Mouse (Mus musculus) forebrain, embryonic 13.5 days (tissue): ENCODE results near the gene Commd7. TPM values are rescaled to one million over a fixed set of nuclear protein-coding genes. Genes with fewer than 3 reads are reported as not detected.
A peak's percentile ranks its signal among the peaks of the same experiment; 100 is the strongest.
"Not testable (repeated sequence)": the region's sequence is repeated elsewhere in the genome, so short reads cannot be mapped to it uniquely, and the experiment has no call there.

ENCODE experiments used
- ATAC-seq: fragments of 200-750 bp; cut with Nextera tagmentation; 2 replicates; pipeline ENCODE4 v1.8.0; 2017
- H3K27ac ChIP-seq: fragments of 300-500 bp; sonication (generic); 2 replicates; pipeline ENCODE4 v1.5.1; 2015; ENCODE audit warnings: inconsistent platforms, mild to moderate bottlenecking, moderate library complexity
- H3K27me3 ChIP-seq: fragments of 300-500 bp; sonication (generic); 2 replicates; pipeline ENCODE4 v1.6.1; 2015; ENCODE audit warnings: mild to moderate bottlenecking, inconsistent platforms
- H3K36me3 ChIP-seq: fragments of 300-500 bp; sonication (generic); 2 replicates; pipeline ENCODE4 v1.6.1; 2015; ENCODE audit warnings: mild to moderate bottlenecking, inconsistent platforms; ENCODE audit not compliant: poor library complexity, severe bottlenecking
- H3K4me1 ChIP-seq: fragments of 300-500 bp; sonication (generic); 2 replicates; pipeline ENCODE4 v1.6.1; 2015; ENCODE audit warnings: inconsistent platforms
- H3K4me2 ChIP-seq: fragments of 300-500 bp; sonication (generic); 2 replicates; pipeline ENCODE4 v1.6.1; 2015; ENCODE audit warnings: inconsistent platforms, mild to moderate bottlenecking, moderate library complexity
- H3K4me3 ChIP-seq: fragments of 300-500 bp; sonication (generic); 2 replicates; pipeline ENCODE4 v1.5.1; 2015; ENCODE audit warnings: mild to moderate bottlenecking, inconsistent platforms
- H3K9ac ChIP-seq: fragments of 300-500 bp; sonication (generic); 2 replicates; pipeline ENCODE4 v1.6.1; 2015; ENCODE audit warnings: mild to moderate bottlenecking, inconsistent platforms
- H3K9me3 ChIP-seq: fragments of 300-500 bp; sonication (generic); replicated peaks from 2 replicates; pipeline ENCODE4 v1.6.1; 2016; ENCODE audit warnings: inconsistent platforms
- WGBS: fragments of 180-500 bp; shearing (Covaris S2); methylation state at CpG from one replicate; pipeline ENCODE4 v1.1.7; 2015; 5-methylcytosine and 5-hydroxymethylcytosine counted together
- polyA plus RNA-seq: library from polyadenylated mRNA; unstranded; fragments of >200 nt; fragmentation: Nextera tagmentation; extraction: Ambion mirVana; gene quantifications from 2 replicates; pipeline ENCODE4 v1.2.1, GENCODE M21; 2015

Commd7 gene
- 80.2 and 81.1 TPM in 2 replicates for polyA plus RNA-seq

GRCm38 (mm10) chr2:153631976-153632870, at the start of gene Commd7:
Commd7 (minus strand) TSS chr2:153632781.
- peak within 1 kb of the TSS; percentile 92 for H3K4me3 ChIP-seq
- no peaks in the 10 kb centered on the region for H3K27me3 ChIP-seq
- H3K9me3 ChIP-seq, result no peaks in the 10 kb centered on the region
- peak within 1 kb of the TSS; percentile 96 for H3K9ac ChIP-seq
- peak within 1 kb of the TSS; percentile 78 for H3K4me2 ChIP-seq
- ATAC-seq, result peak; percentile 94
- 5% methylated on average over 53 of the region's 53 CpGs for WGBS
- H3K36me3 ChIP-seq, result peaks cover 20% of the 10 kb centered on the region
- peak within 1 kb of the TSS; percentile 88 for H3K27ac ChIP-seq
- peaks cover 17% of the 10 kb centered on the region for H3K4me1 ChIP-seq

GRCm38 (mm10) chr2:153679959-153680358, 47.4 kb upstream of the Commd7 start:
- 86% methylated on average over 1 of the region's 1 CpGs for WGBS
- H3K4me3 ChIP-seq, result no peak overlapping the region
- no peak overlapping the region for H3K4me2 ChIP-seq
- H3K36me3 ChIP-seq, result peaks cover 27% of the 10 kb centered on the region
- H3K27me3 ChIP-seq, result no peaks in the 10 kb centered on the region
- no peak overlapping the region for H3K9ac ChIP-seq
- H3K9me3 ChIP-seq, result no peaks in the 10 kb centered on the region
- no peaks in the 10 kb centered on the region for H3K4me1 ChIP-seq
- H3K27ac ChIP-seq, result no peak overlapping the region
- no peak for ATAC-seq

GRCm38 (mm10) chr2:153677550-153677949, 45.0 kb upstream of the Commd7 start:
- Histone ChIP-seq H3K4me1 (no peaks in the 10 kb centered on the region), H3K4me3 (no peak overlapping the region), H3K4me2 (no peak overlapping the region), H3K27me3 (no peaks in the 10 kb centered on the region), H3K27ac (no peak overlapping the region), H3K9me3 (no peaks in the 10 kb centered on the region), H3K36me3 (peaks cover 32% of the 10 kb centered on the region), H3K9ac (no peak overlapping the region)
- WGBS, result 89% methylated on average over 7 of the region's 7 CpGs
- ATAC-seq, result no peak

GRCm38 (mm10) chr2:153676944-153677343, 44.4 kb upstream of the Commd7 start:
- peaks cover 32% of the 10 kb centered on the region for H3K36me3 ChIP-seq
- no peak overlapping the region for H3K4me2 ChIP-seq
- no peaks in the 10 kb centered on the region for H3K4me1 ChIP-seq
- H3K27ac ChIP-seq, result no peak overlapping the region
- 93% methylated on average over 6 of the region's 6 CpGs for WGBS
- no peaks in the 10 kb centered on the region for H3K27me3 ChIP-seq
- H3K4me3 ChIP-seq, result no peak overlapping the region
- H3K9me3 ChIP-seq, result no peaks in the 10 kb centered on the region
- no peak overlapping the region for H3K9ac ChIP-seq
- ATAC-seq, result no peak

GRCm38 (mm10) chr2:153675364-153675763, 42.8 kb upstream of the Commd7 start:
- not testable (repeated sequence) for H3K9ac ChIP-seq, H3K4me3 ChIP-seq, H3K27ac ChIP-seq, H3K27me3 ChIP-seq, ATAC-seq, H3K9me3 ChIP-seq, H3K4me2 ChIP-seq, H3K4me1 ChIP-seq
- 86% methylated on average over 1 of the region's 1 CpGs for WGBS
- H3K36me3 ChIP-seq, result peaks cover 23% of the 10 kb centered on the region

GRCm38 (mm10) chr2:153672619-153673018, 40.0 kb upstream of the Commd7 start:
- H3K27me3 ChIP-seq, result no peaks in the 10 kb centered on the region
- H3K4me2 ChIP-seq, result no peak overlapping the region
- no peak overlapping the region for H3K9ac ChIP-seq
- no peaks in the 10 kb centered on the region for H3K9me3 ChIP-seq
- WGBS, result 87% methylated on average over 2 of the region's 2 CpGs
- no peak for ATAC-seq
- no peak overlapping the region for H3K4me3 ChIP-seq
- peaks cover 21% of the 10 kb centered on the region for H3K36me3 ChIP-seq
- no peak overlapping the region for H3K27ac ChIP-seq
- H3K4me1 ChIP-seq, result 0 out of 2 replicates have a peak, but pooled peaks cover 8% of the 10 kb centered on the region

- no peaks in the 10 kb centered on the region for H3K27me3 ChIP-seq
- no peaks in the 10 kb centered on the region for H3K9me3 ChIP-seq
- no peak for ATAC-seq
- H3K4me2 ChIP-seq, result no peak overlapping the region
- no peak overlapping the region for H3K27ac ChIP-seq
- 0 out of 2 replicates have a peak, but pooled peaks cover 8% of the 10 kb centered on the region for H3K4me1 ChIP-seq
- H3K36me3 ChIP-seq, result peaks cover 13% of the 10 kb centered on the region
- H3K9ac ChIP-seq, result no peak overlapping the region
- H3K4me3 ChIP-seq, result no peak overlapping the region
- 59% methylated on average over 5 of the region's 5 CpGs for WGBS
These were observed 37.5 kb upstream of the Commd7 start for GRCm38 (mm10) chr2:153670111-153670510.

GRCm38 (mm10) chr2:153668754-153669376, 36.3 kb upstream of the Commd7 start:
- H3K36me3 ChIP-seq, result peaks cover 14% of the 10 kb centered on the region; the same call in 1 of the 2 replicates
- 67% methylated on average over 7 of the region's 7 CpGs for WGBS
- H3K9me3 ChIP-seq, result no peaks in the 10 kb centered on the region
- no peak overlapping the region for H3K4me2 ChIP-seq
- no peaks in the 10 kb centered on the region for H3K27me3 ChIP-seq
- ATAC-seq, result peak; percentile 75
- H3K4me3 ChIP-seq, result no peak overlapping the region
- 0 out of 2 replicates have a peak, but pooled peaks cover 8% of the 10 kb centered on the region for H3K4me1 ChIP-seq
- no peak overlapping the region for H3K9ac ChIP-seq
- no peak overlapping the region for H3K27ac ChIP-seq

GRCm38 (mm10) chr2:153665401-153665800, 32.8 kb upstream of the Commd7 start:
- Histone ChIP-seq H3K36me3 (peaks cover 29% of the 10 kb centered on the region), H3K9me3 (no peaks in the 10 kb centered on the region), H3K9ac (no peak overlapping the region), H3K27me3 (no peaks in the 10 kb centered on the region), H3K27ac (no peak overlapping the region), H3K4me2 (no peak overlapping the region), H3K4me3 (no peak overlapping the region), H3K4me1 (0 out of 2 replicates have a peak, but pooled peaks cover 8% of the 10 kb centered on the region)
- 91% methylated on average over 7 of the region's 7 CpGs for WGBS
- ATAC-seq, result no peak

GRCm38 (mm10) chr2:153660616-153661015, 28.0 kb upstream of the Commd7 start:
- Histone ChIP-seq H3K36me3 (peaks cover 26% of the 10 kb centered on the region), H3K9me3 (no peaks in the 10 kb centered on the region), H3K4me3 (no peak overlapping the region), H3K27ac (no peak overlapping the region), H3K27me3 (no peaks in the 10 kb centered on the region), H3K4me1 (no peaks in the 10 kb centered on the region), H3K9ac (no peak overlapping the region), H3K4me2 (no peak overlapping the region)
- WGBS, result 77% methylated on average over 3 of the region's 3 CpGs
- ATAC-seq, result no peak

GRCm38 (mm10) chr2:153657659-153658058, 25.1 kb upstream of the Commd7 start:
- H3K4me3 ChIP-seq, H3K9me3 ChIP-seq, H3K9ac ChIP-seq, ATAC-seq, H3K36me3 ChIP-seq, H3K27ac ChIP-seq, H3K27me3 ChIP-seq, H3K4me2 ChIP-seq, H3K4me1 ChIP-seq: not testable (repeated sequence)
- WGBS, result 86% methylated on average over 8 of the region's 8 CpGs

GRCm38 (mm10) chr2:153651681-153652080, 19.1 kb upstream of the Commd7 start:
- Histone ChIP-seq H3K4me1 (peaks cover 17% of the 10 kb centered on the region), H3K36me3 (no peaks in the 10 kb centered on the region), H3K27me3 (peaks cover 9% of the 10 kb centered on the region; the same call in 1 of the 2 replicates), H3K27ac (no peak overlapping the region), H3K9ac (no peak overlapping the region), H3K4me3 (no peak overlapping the region), H3K4me2 (no peak overlapping the region), H3K9me3 (no peaks in the 10 kb centered on the region)
- 38% methylated on average over 3 of the region's 3 CpGs for WGBS
- ATAC-seq, result no peak
